Mouse (Mus musculus): ENCODE data around the gene Whrn. TPM values are rescaled to one million over a fixed set of nuclear protein-coding genes. Genes with fewer than 3 reads are reported as not detected.

Gene Whrn
- total RNA-seq (2021): 10 to 100 TPM; 41.4 to 59.6 TPM
- long read RNA-seq, experiment 1, full-length matches to known transcripts: 13 of 21 reads
- long read RNA-seq, experiment 1, partial matches to known transcripts: 3 of 21 reads
- long read RNA-seq, experiment 1, other reads (novel, unspliced or antisense): 5 of 21 reads
- long read RNA-seq, experiment 2, full-length matches to known transcripts: 11 of 42 reads
- long read RNA-seq, experiment 2, partial matches to known transcripts: 27 of 42 reads
- long read RNA-seq, experiment 2, other reads (novel, unspliced or antisense): 4 of 42 reads

DNA sequence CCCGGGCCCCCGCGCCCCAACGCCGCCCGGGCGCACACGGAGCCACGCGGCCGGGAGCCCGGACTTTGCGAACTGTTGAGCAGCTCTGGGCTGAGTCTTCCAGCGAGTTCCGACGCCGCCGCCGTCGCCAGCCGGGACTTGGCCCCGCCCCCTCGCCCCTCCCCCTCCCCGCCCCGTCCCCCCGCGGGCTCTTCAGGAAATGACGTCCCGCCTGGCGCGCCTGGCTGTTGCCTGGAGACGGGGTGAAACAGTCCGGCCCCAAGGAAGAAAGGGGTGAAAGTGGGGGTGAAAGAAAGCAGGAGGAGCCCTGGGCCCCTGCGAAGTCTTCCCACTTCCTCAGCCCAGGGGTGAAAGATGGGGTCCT, at the start of gene Whrn:
Gene Whrn, minus strand, starts transcription at position 77 of the 364 bp plus-strand sequence.
- DNase-seq (ENCODE audit: low spot score in 2 of 2): peak; percentile 73 to 74

DNA sequence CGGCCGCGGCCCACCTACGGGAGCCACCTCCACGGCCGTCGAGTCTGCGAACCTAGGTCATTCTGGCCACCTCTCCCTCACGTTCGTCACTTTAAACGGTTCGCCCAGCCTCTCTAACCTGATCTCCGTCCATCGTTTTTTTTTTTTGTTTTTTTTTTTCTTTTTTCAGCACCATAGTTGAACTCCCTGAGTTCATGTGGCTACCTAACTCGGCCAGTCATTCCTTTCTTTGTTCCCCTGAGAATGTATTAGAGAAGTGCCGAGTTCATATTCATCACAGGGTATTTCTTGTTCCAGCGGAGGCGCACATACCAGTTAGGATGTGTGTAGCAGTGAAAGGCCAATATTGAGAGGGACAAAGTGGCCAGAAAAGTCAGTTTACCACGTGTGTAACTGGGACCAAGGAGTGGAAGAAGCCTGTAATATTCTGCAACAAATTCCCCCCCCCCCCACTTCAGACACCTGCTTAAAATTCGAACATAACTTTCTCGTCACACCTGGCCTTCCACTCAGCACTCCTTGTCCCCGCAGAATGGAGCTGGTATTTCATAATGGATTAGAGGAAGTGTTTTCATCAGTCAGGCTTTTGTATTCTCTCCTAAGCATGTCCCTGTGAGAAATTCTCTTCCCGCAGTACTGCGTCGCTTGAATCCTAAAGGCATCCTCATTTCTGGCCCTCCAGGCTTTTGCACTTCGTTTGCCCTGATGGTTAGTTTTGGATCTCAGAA, 49.6 kb upstream of the Whrn start:
- DNase-seq (ENCODE audit: low spot score in 2 of 2): no peak

DNA sequence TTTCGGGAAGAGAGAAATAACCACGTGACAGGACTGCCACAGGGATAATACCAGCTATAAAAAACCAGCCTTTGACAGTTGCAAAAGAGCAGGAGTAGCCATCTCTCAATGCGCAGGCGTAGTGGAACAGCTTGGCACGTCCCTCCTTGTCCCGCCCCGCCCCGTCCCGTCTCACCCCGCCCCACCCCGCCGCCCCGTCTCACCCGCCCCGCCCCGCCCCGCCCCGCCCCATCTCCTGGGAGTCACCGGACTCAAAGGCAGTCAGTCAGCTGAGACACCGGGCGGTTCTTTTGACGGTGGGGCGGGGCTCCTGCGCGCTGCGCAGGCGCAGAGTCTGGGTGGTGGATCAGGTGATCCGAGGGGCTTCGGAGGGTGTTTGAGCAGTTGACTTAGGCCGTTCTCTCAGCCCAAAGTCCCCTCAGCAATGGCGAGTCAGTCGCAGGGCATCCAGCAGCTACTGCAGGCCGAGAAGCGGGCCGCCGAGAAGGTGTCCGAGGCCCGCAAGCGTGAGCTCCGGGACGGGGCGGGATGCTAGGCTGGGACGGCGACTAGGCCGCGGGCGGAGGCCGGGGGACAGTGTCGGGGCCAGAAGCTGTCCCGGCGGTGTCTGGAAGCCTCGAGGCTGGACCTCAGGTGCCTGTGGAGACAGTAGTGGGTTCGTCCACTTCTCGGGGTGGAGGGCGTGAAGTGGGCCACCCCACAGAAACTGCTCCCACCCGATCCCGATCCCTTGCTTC, 48.9 kb upstream of the Whrn start, which contains the start of gene Atp6v1g1:
Gene Atp6v1g1, plus strand, starts transcription at position 279 of the 737 bp plus-strand sequence.
- peak; percentile 88 to 91 for DNase-seq (ENCODE audit: low spot score in 2 of 2)

DNA sequence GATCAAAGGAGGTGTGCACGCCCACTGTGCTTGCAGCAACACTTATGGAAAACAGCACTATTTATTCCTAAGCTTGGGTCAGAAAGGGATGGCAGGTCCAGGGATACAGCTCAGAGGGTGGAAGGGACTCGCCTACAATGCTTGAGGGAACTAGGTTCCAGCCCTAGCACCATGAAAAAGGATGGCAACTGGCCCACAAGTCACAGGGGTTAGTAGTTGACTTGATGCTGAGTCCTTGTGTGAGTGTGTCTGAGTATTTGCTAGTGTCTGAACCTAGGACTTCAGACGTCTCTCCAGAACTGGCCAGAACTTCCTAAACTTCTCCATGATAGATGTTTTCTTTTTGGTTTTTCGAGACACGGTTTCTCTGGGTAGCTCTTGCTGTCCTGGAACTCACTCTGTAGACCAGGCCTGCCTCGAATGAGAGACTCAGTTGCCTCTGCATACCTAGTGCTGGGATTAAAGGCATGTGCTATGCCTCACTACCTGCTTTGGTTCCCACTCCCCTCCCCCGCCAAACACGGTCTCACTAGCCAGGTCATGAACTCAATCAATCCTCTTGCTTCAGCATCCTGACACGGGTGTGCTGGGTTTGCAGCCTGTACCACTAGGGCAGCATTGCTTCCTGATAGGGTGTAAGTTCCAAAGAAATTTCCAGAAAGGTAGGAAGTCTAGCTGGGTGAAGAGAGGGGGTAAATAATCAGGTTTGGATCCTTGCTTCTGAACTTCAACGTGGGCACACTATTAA, 48.1 kb upstream of the Whrn start:
- DNase-seq (ENCODE audit: low spot score in 2 of 2): no peak

DNA sequence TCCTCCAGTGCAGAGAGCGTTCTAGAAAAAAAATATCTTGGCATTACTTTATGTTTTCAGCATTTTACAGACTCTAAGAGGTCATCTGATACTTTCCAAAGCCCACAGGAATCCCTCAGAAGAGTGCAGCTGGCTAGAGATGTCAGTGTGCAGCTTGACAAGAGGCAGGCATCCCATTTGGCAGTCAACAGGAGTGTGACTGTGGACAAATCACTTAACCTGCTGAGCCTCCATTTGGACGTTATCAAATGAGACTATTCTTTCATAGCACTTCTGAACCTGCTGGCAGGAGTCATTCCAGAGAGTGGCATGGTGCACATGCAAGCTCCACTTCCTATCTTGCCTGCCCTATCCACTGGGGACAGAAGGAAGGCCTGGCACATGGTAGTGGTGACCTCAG, 46.4 kb upstream of the Whrn start:
- no peak for DNase-seq (ENCODE audit: low spot score in 2 of 2)

DNA sequence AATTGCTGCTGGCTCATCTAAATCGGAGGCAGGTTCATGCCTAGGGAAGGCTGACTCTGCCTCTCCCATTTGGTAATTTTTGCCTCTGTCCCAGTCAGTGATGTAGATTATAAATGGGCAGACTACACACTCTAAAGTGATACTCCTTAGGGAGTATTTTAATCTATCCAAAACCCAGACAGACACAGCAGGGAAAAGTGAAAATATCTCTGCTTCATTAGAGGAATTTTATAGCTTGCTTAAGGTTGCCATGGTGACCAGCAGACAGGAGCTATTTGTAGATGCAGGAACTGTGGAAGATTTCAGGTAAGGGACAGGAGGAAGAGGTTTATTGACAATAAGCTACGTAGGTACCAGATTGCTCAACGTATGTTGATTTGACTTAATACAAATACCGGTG, 41.8 kb upstream of the Whrn start:
- DNase-seq (ENCODE audit: low spot score in 2 of 2): no peak

DNA sequence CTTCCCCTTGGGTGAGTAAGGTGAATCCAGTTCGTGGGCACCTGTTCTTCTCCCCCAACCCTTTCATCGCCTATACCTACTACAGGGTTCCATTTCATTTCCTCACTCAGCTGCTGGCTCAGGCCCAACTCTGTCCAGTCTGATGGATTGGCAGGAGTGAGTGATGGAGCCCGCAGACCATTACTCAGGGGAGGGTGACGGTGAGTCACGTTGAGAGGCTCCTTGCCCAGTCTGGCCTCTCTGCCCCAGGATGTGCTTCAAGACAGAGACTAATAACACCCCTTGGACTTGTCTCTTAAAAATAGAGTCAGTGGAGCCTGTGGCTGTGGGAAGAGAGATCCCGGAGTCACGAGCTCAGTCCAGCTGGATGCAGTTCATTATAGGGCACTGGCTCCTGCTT, 34.6 kb upstream of the Whrn start:
- DNase-seq (ENCODE audit: low spot score in 2 of 2): peak; percentile 39 to 53

DNA sequence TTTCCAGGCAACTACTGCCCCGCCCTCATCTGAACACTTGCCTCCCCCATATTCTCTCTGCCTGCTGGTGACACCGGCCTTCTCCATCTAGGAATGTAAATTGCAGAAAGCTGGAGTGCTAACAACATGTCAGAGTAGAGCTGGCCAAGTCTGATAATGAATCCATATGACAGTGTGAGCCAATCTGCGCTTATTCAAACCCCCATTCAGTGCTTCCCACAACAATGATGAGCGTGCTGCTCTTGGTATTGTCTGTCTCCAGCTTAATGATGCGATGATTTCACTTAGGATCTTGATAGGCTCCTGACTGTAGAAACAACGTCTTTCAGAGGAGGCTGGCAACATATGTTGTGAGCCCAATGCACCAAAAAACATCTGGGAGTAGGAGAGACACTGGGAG, 33.2 kb upstream of the Whrn start:
- DNase-seq (ENCODE audit: low spot score in 2 of 2): no peak

DNA sequence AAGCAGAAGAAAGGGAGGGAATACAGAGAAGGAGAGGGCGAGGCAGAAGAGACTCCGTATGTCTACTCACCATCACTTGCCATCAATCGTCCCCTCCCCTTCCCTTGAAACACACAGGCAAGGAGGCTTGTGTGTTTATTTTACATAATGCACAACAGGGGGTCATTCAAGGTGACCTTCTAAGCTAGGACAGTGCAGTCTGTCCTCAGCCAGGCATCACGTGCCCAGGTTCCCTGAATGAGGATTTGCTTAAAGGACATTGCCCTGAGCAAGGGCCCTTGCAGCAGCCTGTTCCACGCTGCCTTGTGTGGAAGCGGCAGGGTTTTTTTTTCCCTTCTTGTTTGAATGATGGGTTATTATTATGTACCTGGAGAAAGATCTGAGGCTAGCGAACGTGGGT, 29.7 kb upstream of the Whrn start:
- no peak for DNase-seq (ENCODE audit: low spot score in 2 of 2)

DNA sequence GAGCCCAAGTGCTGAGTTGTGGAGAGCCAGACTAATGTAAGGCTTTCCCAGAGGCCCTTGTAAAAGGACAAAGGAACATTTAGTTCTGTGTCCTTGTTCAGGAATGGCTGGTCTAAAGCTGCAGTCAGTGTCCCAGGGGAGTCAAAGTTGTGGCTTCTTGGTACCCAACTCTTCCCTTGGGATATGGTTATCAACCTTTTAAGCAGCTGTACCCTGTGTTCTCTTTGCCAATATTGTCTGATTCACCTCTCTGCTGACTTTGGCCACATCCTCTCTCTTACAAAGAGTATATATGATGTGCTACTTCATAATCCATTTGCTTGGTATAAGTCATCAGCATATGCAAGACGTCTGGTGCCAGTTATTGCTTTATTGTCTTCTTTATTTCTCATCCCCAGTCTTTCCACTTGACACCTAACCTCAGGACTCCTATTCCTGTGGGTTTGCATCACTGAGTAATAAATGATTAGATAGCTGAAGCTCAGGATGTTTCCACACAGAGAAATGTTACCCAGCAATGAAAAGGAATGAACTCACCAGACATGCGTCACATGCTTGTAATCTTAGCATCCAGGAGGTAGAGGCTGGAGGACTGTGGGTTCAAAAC, 26.1 kb upstream of the Whrn start:
- DNase-seq (ENCODE audit: low spot score in 2 of 2): no peak

DNA sequence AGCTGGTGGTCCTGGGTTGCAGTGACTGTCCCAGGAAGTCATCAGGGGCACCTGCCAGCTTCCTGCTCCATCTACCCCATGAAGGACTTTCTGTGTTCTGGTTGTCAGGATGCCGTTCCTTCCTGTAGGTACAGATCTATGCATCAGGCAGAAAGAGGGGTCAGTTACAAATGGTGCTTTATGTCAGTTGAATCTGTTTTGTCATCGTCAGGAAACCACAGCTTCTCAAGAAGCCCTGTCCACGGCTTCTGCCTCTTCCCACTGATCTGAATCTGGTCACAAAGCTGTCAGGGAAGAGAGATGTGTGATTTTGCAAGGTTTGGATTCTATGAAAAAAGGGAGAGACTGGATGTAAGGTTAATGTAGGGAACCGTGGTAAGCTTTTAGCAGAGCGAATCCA, 19.2 kb upstream of the Whrn start:
- no peak for DNase-seq (ENCODE audit: low spot score in 2 of 2)

DNA sequence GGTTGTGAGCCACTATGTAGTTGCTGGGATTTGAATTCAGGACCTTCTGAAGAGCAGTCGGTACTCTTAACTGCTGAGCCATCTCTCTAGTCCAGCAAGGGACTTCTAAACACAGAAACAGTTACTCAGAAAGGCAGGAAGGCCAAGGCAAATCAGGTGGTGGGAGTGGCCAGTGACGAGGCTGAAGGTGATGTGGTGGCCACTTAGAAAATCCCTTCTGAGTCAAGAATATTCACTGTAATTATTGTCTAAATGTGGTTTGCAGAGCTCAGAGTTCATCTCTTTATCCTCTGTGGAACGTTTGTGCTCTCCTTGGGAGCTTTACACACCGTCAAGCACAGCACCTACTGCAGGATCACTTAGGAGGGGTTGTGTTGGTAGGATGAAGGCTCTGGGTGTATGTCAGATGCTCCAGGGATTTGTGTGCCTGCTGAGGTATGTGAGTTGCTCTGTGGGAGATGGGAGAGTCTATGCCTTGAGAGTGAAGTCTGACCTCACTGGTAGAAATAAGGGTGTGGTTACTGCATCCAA, 18.7 kb upstream of the Whrn start:
- no peak for DNase-seq (ENCODE audit: low spot score in 2 of 2)

DNA sequence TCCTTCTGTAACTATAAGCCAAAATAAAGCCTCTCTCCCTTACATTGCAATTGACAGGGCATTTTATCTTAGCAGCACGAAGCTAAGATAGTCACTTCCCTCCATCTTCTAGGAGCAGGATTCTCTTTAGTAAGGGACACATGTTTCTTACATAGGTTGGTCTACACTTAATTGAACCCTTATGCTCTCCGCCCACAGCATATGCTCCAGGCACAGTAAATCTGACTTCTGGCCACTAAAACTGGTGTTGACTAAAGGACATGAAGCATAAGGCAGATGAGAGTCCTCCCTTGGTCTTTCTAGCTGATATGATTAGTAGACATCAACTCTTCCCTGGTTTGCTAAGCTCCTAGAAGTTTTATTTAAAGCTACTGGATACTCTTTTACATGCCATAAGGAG, 17.1 kb upstream of the Whrn start:
- no peak for DNase-seq (ENCODE audit: low spot score in 2 of 2)

DNA sequence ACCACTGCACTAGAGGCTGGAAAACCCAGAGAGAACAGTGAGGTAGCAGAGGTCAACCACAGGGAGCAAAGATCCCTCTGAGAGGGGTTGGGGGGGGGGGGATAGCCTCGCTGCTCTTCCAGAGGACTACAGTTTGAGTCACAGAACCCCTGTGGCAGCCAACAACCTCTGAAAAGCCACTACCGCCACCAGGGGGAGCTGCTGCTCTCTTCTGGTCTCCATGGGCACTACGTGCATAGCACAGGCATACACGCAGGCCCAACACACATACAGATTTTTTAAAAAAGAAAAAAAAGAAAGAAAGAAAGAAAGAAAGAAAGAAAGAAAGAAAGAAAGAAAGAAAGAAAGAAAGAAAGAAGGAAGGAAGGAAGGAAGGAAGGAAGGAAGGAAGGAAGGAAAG, 12.4 kb upstream of the Whrn start:
- peak; percentile 87 to 90 for DNase-seq (ENCODE audit: low spot score in 2 of 2)

DNA sequence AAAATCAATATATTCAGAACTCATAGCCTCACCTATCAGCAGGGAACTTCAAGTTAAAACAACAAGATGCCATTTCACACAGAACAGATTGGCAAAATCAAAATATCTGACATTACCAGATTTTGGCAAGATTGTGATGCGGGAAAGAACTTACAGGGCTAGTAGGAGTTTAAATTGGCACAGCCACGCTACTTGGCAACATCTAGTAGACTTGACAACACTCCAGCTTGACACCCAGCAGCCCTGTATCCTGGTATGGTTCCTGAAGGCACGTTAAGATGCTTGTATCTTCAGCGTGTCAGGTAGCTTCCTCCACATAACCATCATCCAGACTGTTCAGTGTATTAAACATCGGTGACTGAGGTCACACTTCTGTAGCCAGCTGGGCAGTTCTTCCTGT, 11.7 kb upstream of the Whrn start:
- DNase-seq (ENCODE audit: low spot score in 2 of 2): no peak

DNA sequence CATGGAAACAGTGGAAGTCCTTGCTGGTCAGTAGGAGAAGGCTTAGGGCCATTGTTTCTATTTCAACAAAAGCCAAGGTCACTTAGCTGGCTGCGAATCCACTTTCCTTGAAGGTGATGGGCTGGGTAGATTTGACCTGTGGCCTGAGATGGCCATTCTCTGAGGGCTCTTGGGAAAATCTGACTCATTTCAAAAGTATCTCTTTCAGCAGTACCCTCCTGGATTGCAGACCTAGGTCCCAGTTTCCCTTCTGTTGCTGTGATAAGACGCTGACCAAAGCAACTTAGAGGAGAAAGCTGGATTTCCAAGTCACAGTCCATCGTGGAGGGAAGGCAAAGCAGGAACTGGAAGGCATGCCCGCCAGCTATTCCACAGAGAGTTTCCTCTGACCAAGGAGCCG, 8.2 kb upstream of the Whrn start:
- no peak for DNase-seq (ENCODE audit: low spot score in 2 of 2)

DNA sequence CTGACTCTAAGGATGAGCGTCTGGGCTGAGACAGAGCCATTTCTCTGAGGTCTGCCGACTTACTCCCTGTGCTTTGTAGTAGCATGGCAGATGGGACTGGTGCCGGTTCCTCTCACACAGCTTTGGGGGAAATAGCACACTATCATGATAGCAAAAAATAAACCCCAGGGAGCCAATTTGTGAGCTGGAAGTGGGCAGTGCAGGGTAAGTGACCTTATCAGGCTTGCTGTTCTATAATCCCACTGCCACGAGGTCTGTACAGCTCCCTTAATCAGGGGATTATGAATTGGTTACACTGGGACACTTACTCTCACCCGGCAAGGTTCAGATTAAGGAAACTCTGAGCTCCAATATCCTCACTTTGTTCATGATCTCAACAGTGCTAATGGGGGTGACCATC, 5.3 kb upstream of the Whrn start:
- no peak for DNase-seq (ENCODE audit: low spot score in 2 of 2)

DNA sequence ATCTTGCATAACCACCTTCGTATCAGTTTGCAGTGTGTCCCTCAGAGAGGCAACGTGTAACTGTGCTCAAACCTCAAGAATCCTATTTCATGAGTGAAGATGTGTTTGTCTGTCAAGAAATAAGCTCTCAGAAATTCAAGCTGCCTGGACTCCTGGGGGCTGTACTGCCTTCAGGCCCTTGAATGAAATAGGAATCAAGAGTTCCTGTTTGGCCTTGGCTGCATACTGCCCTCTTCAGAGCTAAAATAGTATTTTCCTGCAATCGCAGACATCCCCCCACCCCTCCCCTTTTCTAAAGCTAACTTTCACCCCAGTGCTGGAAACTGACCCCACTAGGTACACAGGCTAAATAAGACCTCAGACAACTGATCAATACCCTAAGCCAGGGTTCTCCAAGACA, 2.6 kb upstream of the Whrn start:
- no peak for DNase-seq (ENCODE audit: low spot score in 2 of 2)

DNA sequence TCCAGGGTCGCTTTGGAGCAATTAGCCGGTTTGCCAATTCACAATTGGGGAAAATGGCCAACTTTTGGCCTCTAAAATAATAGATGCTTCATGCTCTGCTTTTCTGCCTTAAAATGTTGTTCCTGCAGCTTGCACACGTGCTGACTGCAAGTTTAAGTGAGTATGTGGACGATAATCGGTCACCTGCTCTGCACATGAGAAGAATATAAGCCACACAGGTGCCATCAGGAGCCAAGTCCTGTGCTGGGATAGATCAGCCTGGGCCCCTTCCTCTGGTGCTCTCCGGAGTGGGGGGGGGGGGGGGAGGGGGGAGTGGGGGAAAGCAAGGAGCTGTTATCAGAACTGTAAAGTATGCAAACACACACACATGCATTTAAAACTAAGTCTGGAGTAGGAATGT, 521 bp upstream of the Whrn start:
- no peak for DNase-seq (ENCODE audit: low spot score in 2 of 2)

DNA sequence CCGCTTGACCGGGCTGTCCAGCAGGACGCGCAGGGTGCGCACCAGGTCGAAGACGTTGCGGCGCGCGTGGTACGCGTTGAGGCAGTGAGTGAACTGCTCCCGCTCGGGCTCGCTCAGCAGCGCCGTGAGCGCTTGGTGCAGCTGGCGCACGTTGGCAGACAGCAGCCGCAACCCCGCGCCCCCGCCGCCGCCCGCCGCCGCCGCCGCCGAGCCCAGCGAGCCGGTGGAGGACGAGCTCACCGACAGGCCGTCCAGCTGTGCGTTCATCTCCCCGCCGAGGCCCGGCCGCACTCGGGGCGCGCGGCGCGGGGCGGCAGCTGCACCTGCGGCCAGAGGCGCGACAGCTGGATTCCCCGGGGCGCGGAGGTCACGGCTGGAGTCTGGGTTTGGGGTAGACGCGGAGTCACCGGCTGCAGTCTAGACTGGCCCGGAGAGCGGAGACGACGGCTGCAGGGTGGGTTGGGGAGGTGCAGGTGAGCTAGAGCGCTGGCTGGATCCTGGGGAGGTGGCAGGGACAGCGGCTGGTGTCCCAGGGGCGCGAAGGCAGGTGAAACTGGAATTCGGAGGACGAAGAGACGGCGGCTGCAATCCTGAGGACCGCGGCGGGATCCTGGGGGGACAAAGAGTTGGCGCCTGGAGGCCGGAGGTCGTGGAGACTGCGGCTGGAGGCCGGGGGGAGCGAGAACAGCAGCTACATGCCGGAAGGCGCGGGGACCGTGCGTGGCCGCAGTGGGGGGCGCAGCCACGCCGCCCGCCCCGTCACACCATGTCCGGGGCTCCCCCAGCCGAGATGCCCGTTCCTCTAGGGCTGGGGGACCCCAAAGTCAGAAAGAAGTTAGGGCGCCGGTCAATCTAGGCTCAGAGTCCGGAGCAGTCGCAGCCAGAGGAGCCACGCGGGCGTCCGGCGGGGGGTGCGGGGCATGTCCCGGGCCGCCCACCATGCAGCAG, 550 bp downstream of the Whrn start:
- DNase-seq (ENCODE audit: low spot score in 2 of 2): peak; percentile 55 to 56

Measured in adrenal gland, adult 18-20 months (tissue).